Mouse (Mus musculus) liver, adult 2 months (tissue): Measurements from ENCODE around the gene Dapk1. TPM values are rescaled to one million over a fixed set of nuclear protein-coding genes. Genes with fewer than 3 reads are reported as not detected.
A peak's percentile ranks its signal among the peaks of the same experiment; 100 is the strongest.

Experiments used
- DNase-seq: peaks from one replicate; pipeline ENCODE4 v3.0.0-alpha.2; 2011; ENCODE audit warnings: low read depth, low spot score; ENCODE audit errors: extremely low read depth
- H3K27ac ChIP-seq: fragments of 200-500 bp; replicated peaks from 2 replicates; pipeline ENCODE4 v1.5.1; 2012; ENCODE audit warnings: low read depth, mild to moderate bottlenecking, control low read depth, inconsistent platforms, low read length; ENCODE audit not compliant: insufficient read depth
- H3K27me3 ChIP-seq: fragments of 200-500 bp; 2 replicates; pipeline ENCODE4 v1.6.1; 2012; ENCODE audit warnings: mild to moderate bottlenecking, moderate library complexity, low read length, inconsistent platforms; ENCODE audit not compliant: control insufficient read depth, insufficient read depth
- H3K36me3 ChIP-seq: fragments of 200-500 bp; 2 replicates; pipeline ENCODE4 v1.6.1; 2012; ENCODE audit warnings: low read length, inconsistent platforms; ENCODE audit not compliant: control insufficient read depth, insufficient read depth
- H3K4me1 ChIP-seq: fragments of 200-500 bp; 2 replicates; pipeline ENCODE4 v1.6.1; 2011; ENCODE audit warnings: low read length; ENCODE audit not compliant: control insufficient read depth, insufficient read depth
- H3K4me3 ChIP-seq: fragments of 200-500 bp; 2 replicates; pipeline ENCODE4 v1.5.1; 2011; ENCODE audit warnings: low read depth, mild to moderate bottlenecking, control low read depth, low read length, moderate library complexity; ENCODE audit not compliant: insufficient read depth
- H3K79me2 ChIP-seq: fragments of 200-500 bp; 2 replicates; pipeline ENCODE4 v1.6.1; 2012; ENCODE audit warnings: inconsistent platforms, mild to moderate bottlenecking, low read length, moderate library complexity; ENCODE audit not compliant: control insufficient read depth, insufficient read depth
- H3K9ac ChIP-seq: fragments of 200-500 bp; 2 replicates; pipeline ENCODE4 v1.6.1; 2012; ENCODE audit warnings: low read depth, mild to moderate bottlenecking, control low read depth, inconsistent platforms, low read length
- CTCF ChIP-seq: fragments of 200-500 bp; IDR thresholded peaks from 2 replicates; pipeline ENCODE4 v1.5.1; 2011; ENCODE audit warnings: low read depth, low read length, control low read depth
- POLR2A ChIP-seq: fragments of 200-500 bp; IDR thresholded peaks from 2 replicates; pipeline ENCODE4 v1.6.1; 2011; ENCODE audit warnings: low read length, control low read depth; ENCODE audit not compliant: insufficient read depth; ENCODE audit errors: extremely low read depth
- WGBS: fragments of 180-500 bp; shearing (Covaris S2); methylation state at CpG from one replicate; pipeline ENCODE4 v1.1.7; 2018; 5-methylcytosine and 5-hydroxymethylcytosine counted together
- polyA plus RNA-seq: library from polyadenylated mRNA; depleted of rRNA; stranded (reverse); fragments of >200 nt; gene quantifications from 2 replicates; pipeline ENCODE4 v1.2.3, GENCODE M21; 2012
- total RNA-seq: library from RNA; depleted of rRNA; stranded (reverse); fragments of >200 nt; gene quantifications from 2 replicates; pipeline ENCODE4 v1.2.3, GENCODE M21; 2014

Dapk1 gene
- total and polyA plus RNA-seq, 2 experiments, result 23.0 to 80.5 TPM

- H3K9ac ChIP-seq, result no peak overlapping the region
- no peak overlapping the region for H3K27ac ChIP-seq
- H3K4me3 ChIP-seq, result no peak overlapping the region
- H3K36me3 ChIP-seq, result peaks cover 47% of the 10 kb centered on the region
- peak; percentile 20 for DNase-seq
- H3K79me2 ChIP-seq, result no peaks in the 10 kb centered on the region
- H3K27me3 ChIP-seq, result no peaks in the 10 kb centered on the region
- peak; percentile 36; the same call in 1 of the 2 replicates for TF ChIP-seq CTCF
- TF ChIP-seq POLR2A, result no peak
- H3K4me1 ChIP-seq, result no peaks in the 10 kb centered on the region
- 98% methylated on average over 2 of the region's 2 CpGs for WGBS
Measured at GRCm38 (mm10) chr13:60748556-60748955, 146.8 kb downstream of the Dapk1 start.

DNA sequence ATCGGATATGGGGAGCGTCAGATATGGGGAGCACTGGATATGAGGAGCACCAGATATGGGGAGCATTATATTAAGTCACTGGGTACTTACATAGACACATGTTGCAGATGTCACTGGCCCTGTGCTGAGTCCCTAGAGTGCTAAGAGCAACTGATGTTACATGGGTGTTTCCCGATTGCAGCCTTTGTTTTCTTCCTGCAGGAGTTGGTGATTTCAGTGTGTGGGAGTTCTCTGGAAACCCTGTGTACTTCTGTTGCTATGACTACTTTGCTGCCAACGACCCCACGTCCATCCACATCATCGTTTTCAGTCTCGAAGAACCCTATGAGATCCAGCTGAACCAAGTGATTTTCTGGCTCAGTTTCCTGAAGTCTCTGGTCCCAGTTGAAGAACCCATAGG lies 149.2 kb downstream of the Dapk1 start:
- Histone ChIP-seq H3K79me2 (no peaks in the 10 kb centered on the region), H3K27ac (no peak overlapping the region), H3K27me3 (no peaks in the 10 kb centered on the region), H3K4me1 (no peaks in the 10 kb centered on the region), H3K36me3 (peaks cover 63% of the 10 kb centered on the region), H3K4me3 (no peak overlapping the region), H3K9ac (no peak overlapping the region)
- 85% methylated on average over 7 of the region's 7 CpGs for WGBS
- no peak for DNase-seq
- no peak for TF ChIP-seq CTCF

- H3K27me3 ChIP-seq, result no peaks in the 10 kb centered on the region
- H3K4me1 ChIP-seq, result no peaks in the 10 kb centered on the region
- over 99% methylated on average over 6 of the region's 6 CpGs for WGBS
- peaks cover 74% of the 10 kb centered on the region for H3K36me3 ChIP-seq
- no peak overlapping the region for H3K27ac ChIP-seq
- no peak overlapping the region for H3K9ac ChIP-seq
- DNase-seq, result no peak
- no peak overlapping the region for H3K4me3 ChIP-seq
- TF ChIP-seq POLR2A (no peak), CTCF (no peak)
- H3K79me2 ChIP-seq, result no peaks in the 10 kb centered on the region
Measured at GRCm38 (mm10) chr13:60753216-60753615, 151.5 kb downstream of the Dapk1 start.

- H3K36me3 ChIP-seq, result peaks cover 71% of the 10 kb centered on the region
- H3K4me1 ChIP-seq, result no peaks in the 10 kb centered on the region
- TF ChIP-seq POLR2A, result no peak
- TF ChIP-seq CTCF, result no peak
- no peak overlapping the region for H3K4me3 ChIP-seq
- H3K27me3 ChIP-seq, result no peaks in the 10 kb centered on the region
- H3K9ac ChIP-seq, result no peak overlapping the region
- DNase-seq, result no peak
- H3K79me2 ChIP-seq, result no peaks in the 10 kb centered on the region
- 88% methylated on average over 2 of the region's 2 CpGs for WGBS
- H3K27ac ChIP-seq, result no peak overlapping the region
Measured at GRCm38 (mm10) chr13:60755251-60755650, 153.5 kb downstream of the Dapk1 start.

DNA sequence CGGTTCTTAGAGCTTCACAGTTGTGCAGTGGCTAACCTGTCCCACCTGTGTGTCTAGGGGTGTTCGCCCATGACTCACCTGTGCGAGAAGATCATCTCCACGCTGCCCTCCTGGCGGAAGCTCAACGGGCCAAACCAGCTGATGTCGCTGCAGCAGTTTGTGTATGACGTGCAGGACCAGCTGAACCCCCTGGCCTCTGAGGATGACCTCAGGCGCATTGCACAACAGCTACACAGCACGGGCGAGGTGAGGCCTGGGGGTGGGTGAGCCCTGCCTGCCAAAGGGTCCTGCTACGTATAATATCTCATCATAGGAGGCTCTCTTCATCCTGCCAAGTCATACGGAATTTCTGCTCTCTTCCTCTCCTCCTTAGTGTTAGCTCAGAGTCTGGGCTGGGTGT lies 155.5 kb downstream of the Dapk1 start:
- no peaks in the 10 kb centered on the region for H3K79me2 ChIP-seq
- 56% methylated on average over 13 of the region's 13 CpGs for WGBS

GRCm38 (mm10) chr13:60759136-60759535 lies 157.4 kb downstream of the Dapk1 start:
- no peak overlapping the region for H3K4me3 ChIP-seq
- H3K27me3 ChIP-seq, result no peaks in the 10 kb centered on the region
- no peak overlapping the region for H3K27ac ChIP-seq
- H3K9ac ChIP-seq, result no peak overlapping the region
- TF ChIP-seq CTCF (peak; percentile 78), POLR2A (no peak)
- H3K4me1 ChIP-seq, result no peaks in the 10 kb centered on the region
- H3K36me3 ChIP-seq, result peaks cover 55% of the 10 kb centered on the region
- 56% methylated on average over 6 of the region's 6 CpGs for WGBS
- DNase-seq, result no peak
- H3K79me2 ChIP-seq, result no peaks in the 10 kb centered on the region

More for the DNA sequence above, 155.5 kb downstream of the Dapk1 start:
- Histone ChIP-seq H3K4me3 (no peak overlapping the region), H3K9ac (no peak overlapping the region), H3K27me3 (no peaks in the 10 kb centered on the region), H3K36me3 (peaks cover 59% of the 10 kb centered on the region), H3K27ac (no peak overlapping the region), H3K4me1 (no peaks in the 10 kb centered on the region)
- no peak for DNase-seq
- TF ChIP-seq CTCF, result no peak
- TF ChIP-seq POLR2A, result no peak
